Comparison of ENCODE assay signal across 8 mouse cellular contexts in genomic region chr4:136179998-136180397, GRCm38 (mm10). TPM values are rescaled to one million over a fixed set of nuclear protein-coding genes. Genes with fewer than 3 reads are reported as not detected.
DNase-seq lines count a peak whose midpoint lies in the region; ATAC-seq lines count a peak whose summit lies in the region.

No protein-coding gene starts in this region.

- 7% methylated on average over 15 of the region's 15 CpGs for WGBS in embryonic facial prominence, embryonic 15.5 days
- WGBS in limb, embryonic 15.5 days, result 4% methylated on average over 15 of the region's 15 CpGs
- WGBS in midbrain, embryonic 16.5 days, result 3% methylated on average over 15 of the region's 15 CpGs

- peaks cover 53% of the 10 kb centered on the region for H3K4me1 ChIP-seq in embryonic facial prominence, embryonic 15.5 days
- peaks cover 52% of the 10 kb centered on the region for H3K4me1 ChIP-seq in limb, embryonic 15.5 days
- H3K4me1 ChIP-seq in midbrain, embryonic 16.5 days (ENCODE audit: control insufficient read depth, insufficient read depth, low read length), result no peaks in the 10 kb centered on the region

- H3K27me3 ChIP-seq in embryonic facial prominence, embryonic 15.5 days, result no peaks in the 10 kb centered on the region
- H3K27me3 ChIP-seq in limb, embryonic 15.5 days, result no peaks in the 10 kb centered on the region
- H3K27me3 ChIP-seq in midbrain, embryonic 16.5 days (ENCODE audit: control insufficient read depth, insufficient read depth, low read depth, low read length), result no peaks in the 10 kb centered on the region

- no peak overlapping the region for H3K9ac ChIP-seq in embryonic facial prominence, embryonic 15.5 days
- no peak overlapping the region for H3K9ac ChIP-seq in limb, embryonic 15.5 days
- H3K9ac ChIP-seq in midbrain, embryonic 16.5 days (ENCODE audit: low read depth, low read length), result peak overlapping the region; percentile 42; the same call in 1 of the 2 replicates

- H3K27ac ChIP-seq in embryonic facial prominence, embryonic 15.5 days (replicated peaks), result peak overlapping the region; percentile 72
- H3K27ac ChIP-seq in limb, embryonic 15.5 days, result peak overlapping the region; percentile 73
- H3K27ac ChIP-seq in midbrain, embryonic 16.5 days (ENCODE audit: low read length), result no peak overlapping the region

- H3K36me3 ChIP-seq in embryonic facial prominence, embryonic 15.5 days, result peaks cover 5% of the 10 kb centered on the region; the same call in 1 of the 2 replicates
- H3K36me3 ChIP-seq in limb, embryonic 15.5 days, result no peaks in the 10 kb centered on the region
- no peaks in the 10 kb centered on the region for H3K36me3 ChIP-seq in midbrain, embryonic 16.5 days (ENCODE audit: control insufficient read depth, insufficient read depth, low read length)

- H3K4me3 ChIP-seq in embryonic facial prominence, embryonic 15.5 days (replicated peaks), result peak overlapping the region; percentile 40
- H3K4me3 ChIP-seq in limb, embryonic 15.5 days, result peak overlapping the region; percentile 38
- H3K4me3 ChIP-seq in midbrain, embryonic 16.5 days (ENCODE audit: low read depth, low read length), result peak overlapping the region; percentile 27

- H3K9me3 ChIP-seq in embryonic facial prominence, embryonic 15.5 days (replicated peaks), result no peaks in the 10 kb centered on the region
- no peaks in the 10 kb centered on the region for H3K9me3 ChIP-seq in limb, embryonic 15.5 days
- no peaks in the 10 kb centered on the region for H3K9me3 ChIP-seq in midbrain, embryonic 16.5 days (replicated peaks; ENCODE audit: control insufficient read depth, low read length, poor library complexity, severe bottlenecking)

- peak; percentile 46 for DNase-seq in 416B (ENCODE audit: low read depth)
- peak; percentile 76 to 87 for DNase-seq in adrenal gland, postnatal 4 days (ENCODE audit: low spot score in 2 of 2)
- peak; percentile 72 to 81 for DNase-seq in heart, adult 9 months (ENCODE audit: low spot score in 2 of 2)
- peak; percentile 75 to 90 for DNase-seq in kidney, adult 8-10 months
- peak; percentile 94 to 96 for DNase-seq in spleen, postnatal 10 days (ENCODE audit: low spot score in 2 of 2)

- peak; percentile 15; the same call in 1 of the 2 replicates for ATAC-seq in embryonic facial prominence, embryonic 15.5 days (ENCODE audit: insufficient number of reproducible peaks, low FRiP score, low TSS enrichment, low read depth)
- no peak for ATAC-seq in limb, embryonic 15.5 days (ENCODE audit: insufficient number of reproducible peaks, low FRiP score, low TSS enrichment, low read depth)
- peak; percentile 51; the same call in 1 of the 2 replicates for ATAC-seq in midbrain, embryonic 16.5 days

- H3K4me2 ChIP-seq in embryonic facial prominence, embryonic 15.5 days (replicated peaks), result peak overlapping the region; percentile 55
- H3K4me2 ChIP-seq in limb, embryonic 15.5 days, result peak overlapping the region; percentile 55
- H3K4me2 ChIP-seq in midbrain, embryonic 16.5 days (ENCODE audit: low read length), result peak overlapping the region; percentile 54

RNA-seq across cellular contexts. Expression of gene E2f2, which starts 7.8 kb away (rescaled TPM):
- 10 to 100 TPM; 15.0 to 23.0 TPM for total RNA-seq in adrenal gland, postnatal 4 days (2021)
- 10.1 and 12.5 TPM in 2 replicates for polyA plus RNA-seq in embryonic facial prominence, embryonic 15.5 days (2015; fragmentation: Nextera tagmentation; extraction: Ambion mirVana)
- 10.0 and 14.5 TPM in 2 replicates for polyA plus RNA-seq in limb, embryonic 15.5 days (2015; fragmentation: Nextera tagmentation; extraction: Ambion mirVana)
- 1.4 and 1.6 TPM in 2 replicates for polyA plus RNA-seq in midbrain, embryonic 16.5 days (2015; fragmentation: Nextera tagmentation; extraction: Ambion mirVana)

RNA-seq across cellular contexts. Expression of gene Asap3, which starts 26.2 kb away (rescaled TPM):
- total RNA-seq in adrenal gland, postnatal 4 days (2021), result 1 to 10 TPM; 6.0 to 6.1 TPM
- 13.3 and 14.1 TPM in 2 replicates for polyA plus RNA-seq in embryonic facial prominence, embryonic 15.5 days (2015; fragmentation: Nextera tagmentation; extraction: Ambion mirVana)
- polyA plus RNA-seq in limb, embryonic 15.5 days (2015; fragmentation: Nextera tagmentation; extraction: Ambion mirVana), result 15.4 and 19.0 TPM in 2 replicates
- 4.5 and 5.1 TPM in 2 replicates for polyA plus RNA-seq in midbrain, embryonic 16.5 days (2015; fragmentation: Nextera tagmentation; extraction: Ambion mirVana)

RNA-seq across cellular contexts. Expression of gene Id3, which starts 36.7 kb away (rescaled TPM):
- 10 to 100 TPM; 97.4 to 99.5 TPM for total RNA-seq in adrenal gland, postnatal 4 days (2021)
- 432 and 441 TPM in 2 replicates for polyA plus RNA-seq in embryonic facial prominence, embryonic 15.5 days (2015; fragmentation: Nextera tagmentation; extraction: Ambion mirVana)
- polyA plus RNA-seq in limb, embryonic 15.5 days (2015; fragmentation: Nextera tagmentation; extraction: Ambion mirVana), result 488 and 490 TPM in 2 replicates
- polyA plus RNA-seq in midbrain, embryonic 16.5 days (2015; fragmentation: Nextera tagmentation; extraction: Ambion mirVana), result 110 and 114 TPM in 2 replicates
